Mouse (Mus musculus) cerebellum, adult 9-10 months (tissue): ENCODE measurements around the gene Slc24a4.

Source experiments
- DNase-seq: peaks from one replicate; pipeline ENCODE4 v3.0.0; 2022

Gene Slc24a4

GRCm38 (mm10) chr12:102128081-102128790 lies at the start of gene Slc24a4:
Slc24a4 (plus strand) TSS chr12:102128733.
- no peak for DNase-seq

GRCm38 (mm10) chr12:102082648-102083425 lies 45.7 kb upstream of the Slc24a4 start:
- DNase-seq: no peak

- no peak for DNase-seq
These were observed 38.0 kb upstream of the Slc24a4 start for GRCm38 (mm10) chr12:102090535-102090934.

- no peak for DNase-seq
These were observed 36.0 kb upstream of the Slc24a4 start for GRCm38 (mm10) chr12:102092342-102093094.

- no peak for DNase-seq
These were observed 22.5 kb upstream of the Slc24a4 start for GRCm38 (mm10) chr12:102105990-102106389.

- DNase-seq: no peak
These were observed 19.7 kb upstream of the Slc24a4 start for GRCm38 (mm10) chr12:102108851-102109250.

- no peak for DNase-seq
These were observed 16.0 kb upstream of the Slc24a4 start for GRCm38 (mm10) chr12:102112491-102112890.

GRCm38 (mm10) chr12:102112901-102113300 lies 15.6 kb upstream of the Slc24a4 start:
- no peak for DNase-seq

GRCm38 (mm10) chr12:102113391-102113790 lies 15.1 kb upstream of the Slc24a4 start:
- DNase-seq: no peak

- DNase-seq: no peak
These were observed 12.0 kb upstream of the Slc24a4 start for GRCm38 (mm10) chr12:102116580-102116979.

- no peak for DNase-seq
These were observed 10.5 kb upstream of the Slc24a4 start for GRCm38 (mm10) chr12:102118014-102118413.

GRCm38 (mm10) chr12:102127601-102128000 lies 932 bp upstream of the Slc24a4 start:
- DNase-seq: no peak

- DNase-seq: peak; percentile 20
These were observed 416 bp downstream of the Slc24a4 start for GRCm38 (mm10) chr12:102128791-102129507.

GRCm38 (mm10) chr12:102129508-102130030 lies 1.0 kb downstream of the Slc24a4 start:
- DNase-seq: no peak

GRCm38 (mm10) chr12:102139710-102140109 lies 11.2 kb downstream of the Slc24a4 start:
- DNase-seq: no peak

GRCm38 (mm10) chr12:102141330-102141729 lies 12.8 kb downstream of the Slc24a4 start:
- DNase-seq: no peak

- DNase-seq: no peak
These were observed 19.1 kb downstream of the Slc24a4 start for GRCm38 (mm10) chr12:102147678-102148077.

GRCm38 (mm10) chr12:102148746-102149145 lies 20.2 kb downstream of the Slc24a4 start:
- no peak for DNase-seq

GRCm38 (mm10) chr12:102151185-102151584 lies 22.7 kb downstream of the Slc24a4 start:
- no peak for DNase-seq

GRCm38 (mm10) chr12:102153796-102154195 lies 25.3 kb downstream of the Slc24a4 start:
- DNase-seq: no peak

GRCm38 (mm10) chr12:102154815-102155214 lies 26.3 kb downstream of the Slc24a4 start:
- no peak for DNase-seq

GRCm38 (mm10) chr12:102164632-102165031 lies 36.1 kb downstream of the Slc24a4 start:
- DNase-seq: no peak
